Mouse (Mus musculus) lung, adult 18-20 months (tissue): ENCODE results near the gene Ppp6r2.
A peak's percentile ranks its signal among the peaks of the same experiment; 100 is the strongest.

ENCODE experiments used
- DNase-seq, 2 experiments: peaks; one replicate each; pipeline ENCODE4 v3.0.0; 2022; ENCODE audit warnings: mixed read lengths in 2 of 2

Ppp6r2 gene

GRCm38 (mm10) chr15:89264485-89264884 is 53.1 kb downstream of the Ppp6r2 start:
- no peak for DNase-seq

GRCm38 (mm10) chr15:89275497-89275896 is 64.1 kb downstream of the Ppp6r2 start:
- DNase-seq: no peak

GRCm38 (mm10) chr15:89277366-89277765 is 66.0 kb downstream of the Ppp6r2 start:
- DNase-seq: no peak

- DNase-seq: no peak
These were observed 71.2 kb downstream of the Ppp6r2 start for GRCm38 (mm10) chr15:89282546-89282945.

- no peak for DNase-seq
These were observed 72.7 kb downstream of the Ppp6r2 start for GRCm38 (mm10) chr15:89284094-89284493.

GRCm38 (mm10) chr15:89285004-89285403 is 73.7 kb downstream of the Ppp6r2 start:
- DNase-seq: no peak

DNA sequence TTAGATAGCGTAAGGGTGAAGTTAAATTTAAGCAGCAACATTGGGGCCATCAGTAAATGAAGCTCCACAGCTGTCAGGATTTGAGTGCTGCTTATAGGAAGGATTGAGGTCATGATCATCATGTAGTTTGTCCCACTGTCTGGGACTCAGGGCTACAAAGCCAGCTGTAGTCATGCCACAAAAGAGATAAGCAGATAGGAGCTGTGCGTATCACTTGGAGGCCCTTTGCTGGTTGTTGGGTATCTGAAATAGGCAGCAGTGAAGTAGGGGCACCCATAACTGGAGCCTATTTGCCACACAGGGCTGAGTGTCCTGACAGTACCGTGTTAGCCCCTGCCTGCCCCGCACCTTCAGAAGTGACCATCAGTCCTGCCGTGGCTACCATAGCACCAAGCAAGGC is 74.1 kb downstream of the Ppp6r2 start:
- no peak for DNase-seq

DNA sequence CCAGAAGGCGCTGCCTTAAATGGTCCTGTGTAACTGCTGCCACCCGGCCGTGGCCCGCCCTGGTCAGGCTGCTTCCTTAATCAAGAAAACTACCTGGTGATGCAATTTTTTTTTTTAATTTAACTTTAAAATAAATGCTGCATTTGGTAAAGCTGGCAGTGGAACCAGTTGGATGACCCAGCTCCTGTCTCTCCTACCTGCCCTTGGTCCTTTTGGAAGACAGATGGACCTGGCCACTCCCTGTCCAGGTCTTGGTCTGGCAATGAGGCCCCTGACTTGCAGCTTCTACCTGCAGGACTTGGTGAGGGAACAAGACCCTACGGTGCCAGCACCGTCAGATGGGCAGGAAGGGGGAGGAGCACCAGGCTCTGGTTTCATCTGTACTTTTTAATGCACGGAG is 74.8 kb downstream of the Ppp6r2 start:
- DNase-seq: no peak

- no peak for DNase-seq
These were observed 75.2 kb downstream of the Ppp6r2 start for GRCm38 (mm10) chr15:89286582-89286981.

DNA sequence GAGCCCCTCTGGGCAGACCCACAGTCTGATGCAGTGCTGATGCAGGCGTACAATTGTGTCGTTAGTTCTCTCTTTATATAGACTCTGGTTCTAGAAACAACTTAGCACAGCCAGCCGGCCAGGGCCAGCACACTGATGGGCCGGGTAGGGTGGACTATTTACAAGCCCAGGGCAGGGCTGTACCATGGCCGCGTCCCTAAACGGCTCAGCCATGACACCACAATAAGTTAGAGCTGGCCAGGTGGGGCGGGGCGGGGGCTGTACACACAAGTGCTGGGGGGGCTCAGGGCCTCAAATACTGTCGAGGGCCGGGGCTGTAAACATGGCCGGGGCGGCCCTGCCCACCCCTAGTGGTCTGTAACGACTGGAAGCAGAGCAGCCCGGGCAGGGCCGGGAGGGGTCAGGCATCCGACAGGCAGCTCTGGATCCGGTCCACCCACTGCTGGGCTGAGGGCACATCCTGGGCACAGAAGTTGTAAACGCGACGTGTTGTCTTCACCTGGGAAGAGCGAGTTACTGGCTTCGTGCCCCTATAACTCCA is 76.9 kb downstream of the Ppp6r2 start:
- no peak for DNase-seq

DNA sequence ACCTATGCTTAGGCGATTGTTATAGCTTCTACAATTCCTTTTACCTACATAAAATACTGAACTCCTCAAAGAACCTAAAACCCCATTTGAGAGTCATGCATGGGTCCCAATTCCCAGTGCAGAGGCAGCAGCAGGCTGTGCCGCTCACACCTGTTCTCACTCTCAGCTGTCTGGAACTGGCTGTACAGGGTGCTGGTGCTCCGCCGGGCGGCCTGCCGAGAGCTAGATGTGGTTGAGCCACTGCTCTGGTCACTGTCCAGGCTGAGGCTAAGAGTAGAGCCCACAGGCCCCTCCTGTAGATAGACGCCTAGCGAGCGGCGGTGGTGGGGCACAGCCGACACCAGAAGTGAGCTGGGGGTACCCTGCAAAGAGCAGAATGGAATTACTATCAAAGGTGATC is 78.1 kb downstream of the Ppp6r2 start:
- DNase-seq: no peak

GRCm38 (mm10) chr15:89291521-89291920 is 80.2 kb downstream of the Ppp6r2 start:
- no peak for DNase-seq

DNA sequence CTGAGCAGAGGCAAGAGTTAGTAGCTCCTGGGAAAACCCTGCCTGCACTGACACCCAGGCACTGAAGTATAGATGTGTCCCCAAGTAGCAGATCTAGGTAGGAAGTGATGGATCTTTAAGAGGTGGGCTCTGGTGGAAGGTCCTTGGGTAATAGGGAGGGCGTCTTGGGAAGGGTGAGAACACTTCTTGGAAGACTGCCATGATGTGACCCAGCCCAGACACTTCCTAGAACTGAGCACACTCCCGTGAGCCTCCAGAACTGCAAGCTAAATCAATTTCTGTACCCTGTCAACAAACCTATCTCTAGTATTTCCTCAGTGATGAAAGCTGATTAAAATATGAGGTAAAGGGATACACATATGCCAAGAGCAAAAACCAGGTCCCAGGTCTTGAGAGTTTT is 81.4 kb downstream of the Ppp6r2 start:
- DNase-seq: no peak

GRCm38 (mm10) chr15:89293778-89294177 is 82.4 kb downstream of the Ppp6r2 start:
- no peak for DNase-seq

- DNase-seq: no peak
These were observed 84.3 kb downstream of the Ppp6r2 start for GRCm38 (mm10) chr15:89295580-89296165.

GRCm38 (mm10) chr15:89296465-89296864 is 85.1 kb downstream of the Ppp6r2 start:
- DNase-seq: peak; percentile 33 to 43

DNA sequence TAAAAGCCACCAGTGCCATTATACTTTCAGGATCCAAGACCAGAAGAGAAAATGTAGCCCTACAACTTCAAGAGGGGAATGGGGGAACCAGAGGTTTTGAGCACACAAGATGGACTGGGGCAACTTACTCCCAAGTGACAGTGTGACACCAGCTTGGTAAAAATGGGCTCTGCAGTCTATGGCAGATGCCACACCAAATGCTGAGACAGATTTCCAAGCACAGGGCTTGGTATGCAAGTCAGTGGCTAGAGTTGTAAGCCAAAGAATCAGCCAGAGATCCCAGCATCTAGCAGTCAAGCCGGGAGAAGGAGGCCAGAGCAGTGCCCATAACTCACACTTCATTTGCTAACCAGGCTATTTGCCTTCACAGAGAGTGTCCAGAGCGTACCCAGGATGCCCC is 86.3 kb downstream of the Ppp6r2 start:
- no peak for DNase-seq

- no peak for DNase-seq
These were observed 88.8 kb downstream of the Ppp6r2 start for GRCm38 (mm10) chr15:89300180-89300579.

- DNase-seq: no peak
These were observed 89.2 kb downstream of the Ppp6r2 start for GRCm38 (mm10) chr15:89300600-89300999.

- DNase-seq: no peak
These were observed 94.6 kb downstream of the Ppp6r2 start for GRCm38 (mm10) chr15:89305966-89306365.

GRCm38 (mm10) chr15:89307461-89307860 is 96.1 kb downstream of the Ppp6r2 start:
- no peak for DNase-seq

GRCm38 (mm10) chr15:89308406-89309139 is 97.2 kb downstream of the Ppp6r2 start:
- DNase-seq: no peak

GRCm38 (mm10) chr15:89309962-89310498 is 98.7 kb downstream of the Ppp6r2 start:
- DNase-seq: peak; percentile 34 to 45

- DNase-seq: no peak
These were observed 102.0 kb downstream of the Ppp6r2 start for GRCm38 (mm10) chr15:89313359-89313758.
